Mouse (Mus musculus): Measurements from ENCODE around the gene Cbfa2t3.

The Cbfa2t3 gene

DNA sequence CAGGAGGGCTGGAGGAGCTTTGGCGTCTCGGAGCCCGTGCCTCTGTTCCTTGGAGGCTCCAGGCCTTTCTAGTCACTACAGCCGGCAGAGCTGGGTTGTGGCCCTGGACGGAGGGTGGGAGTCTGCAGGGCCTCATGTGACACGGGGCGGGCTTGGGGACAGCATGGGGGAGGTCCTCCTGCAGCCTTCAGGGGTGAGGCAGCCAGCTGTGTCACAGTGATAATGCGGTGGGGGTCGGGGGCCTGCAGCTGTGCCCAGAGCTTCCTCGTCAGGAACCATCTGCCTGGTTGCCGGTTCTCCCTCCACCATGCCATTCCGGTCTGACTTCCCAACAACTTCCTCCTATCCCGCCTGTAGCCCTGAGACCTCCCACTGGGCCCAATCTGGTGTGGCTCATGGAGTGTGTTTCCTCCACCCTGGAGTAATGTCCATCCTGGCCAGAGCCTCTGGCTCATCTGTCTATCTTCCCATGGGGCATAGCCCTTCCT lies at the start of gene Cbfa2t3:
TSS of gene Cbfa2t3 (minus strand) at position 105 of the 488 bp plus-strand sequence.
- peak; percentile 65 to 70 for DNase-seq (ENCODE audit: low spot score in 2 of 2)

DNA sequence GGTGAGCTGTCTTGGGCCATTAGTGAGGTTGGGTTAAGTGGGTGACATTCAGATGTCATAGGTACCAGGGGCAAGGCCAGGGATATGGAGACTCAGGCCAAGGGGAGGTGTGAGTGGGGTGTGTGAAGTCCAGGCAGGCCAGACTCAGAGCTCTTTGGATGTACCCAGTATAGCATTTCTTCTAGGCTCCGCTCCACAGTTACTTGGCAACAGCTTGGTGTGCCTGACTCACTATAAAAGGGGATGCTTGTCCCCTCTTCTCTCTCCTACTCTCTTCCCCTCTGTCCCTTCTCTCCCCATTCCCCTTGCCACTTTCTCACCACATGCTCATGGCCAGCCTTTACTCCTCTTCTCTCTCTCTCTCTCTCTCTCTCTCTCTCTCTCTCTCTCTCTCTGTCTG lies 48.9 kb upstream of the Cbfa2t3 start:
- no peak for DNase-seq (ENCODE audit: low spot score in 2 of 2)

DNA sequence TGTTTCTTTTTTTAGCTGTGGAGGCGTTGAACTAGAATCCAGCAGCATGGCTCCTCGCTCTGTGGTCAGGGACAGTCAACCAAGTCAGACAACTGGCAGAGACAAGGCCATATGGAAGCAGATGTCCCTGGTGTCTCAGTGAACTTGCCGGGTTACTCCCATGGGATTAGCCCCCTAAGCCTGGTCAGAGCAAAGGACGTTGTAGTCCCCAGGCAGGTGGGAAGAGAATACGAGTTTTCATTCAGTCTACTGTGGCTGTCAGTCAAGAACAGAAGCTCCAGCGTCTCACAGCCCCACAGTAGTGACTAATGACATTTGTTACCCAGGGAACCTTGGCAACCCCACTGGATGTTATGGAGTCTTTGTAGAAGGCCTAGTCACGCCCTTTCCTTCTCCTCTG lies 47.5 kb upstream of the Cbfa2t3 start:
- no peak for DNase-seq (ENCODE audit: low spot score in 2 of 2)

DNA sequence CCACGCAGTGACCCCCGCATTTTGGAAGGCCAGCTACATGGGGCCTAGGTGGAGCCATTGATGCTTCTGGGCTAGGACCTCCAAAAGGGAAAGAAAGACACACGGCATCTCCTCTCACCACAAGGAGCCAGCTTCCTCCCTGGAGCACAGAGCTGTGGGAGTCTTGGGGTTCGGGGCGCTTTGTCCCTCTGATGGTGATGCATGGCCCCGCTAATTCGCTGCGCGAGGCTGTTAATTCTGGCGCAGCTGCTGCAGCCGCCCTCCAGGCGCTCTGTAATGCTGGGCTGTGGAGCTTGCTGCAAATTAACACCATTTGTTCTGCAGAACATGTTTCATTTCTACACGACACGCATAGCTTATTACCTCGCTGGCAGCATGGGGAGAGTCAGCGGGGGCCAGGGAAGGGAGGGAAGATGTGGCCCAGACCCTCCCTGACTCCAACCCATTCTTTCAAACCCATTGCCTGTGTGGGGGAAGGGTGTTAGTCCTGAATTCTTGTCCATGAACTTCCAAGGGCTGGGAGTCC lies 46.9 kb upstream of the Cbfa2t3 start:
- no peak for DNase-seq (ENCODE audit: low spot score in 2 of 2)

DNA sequence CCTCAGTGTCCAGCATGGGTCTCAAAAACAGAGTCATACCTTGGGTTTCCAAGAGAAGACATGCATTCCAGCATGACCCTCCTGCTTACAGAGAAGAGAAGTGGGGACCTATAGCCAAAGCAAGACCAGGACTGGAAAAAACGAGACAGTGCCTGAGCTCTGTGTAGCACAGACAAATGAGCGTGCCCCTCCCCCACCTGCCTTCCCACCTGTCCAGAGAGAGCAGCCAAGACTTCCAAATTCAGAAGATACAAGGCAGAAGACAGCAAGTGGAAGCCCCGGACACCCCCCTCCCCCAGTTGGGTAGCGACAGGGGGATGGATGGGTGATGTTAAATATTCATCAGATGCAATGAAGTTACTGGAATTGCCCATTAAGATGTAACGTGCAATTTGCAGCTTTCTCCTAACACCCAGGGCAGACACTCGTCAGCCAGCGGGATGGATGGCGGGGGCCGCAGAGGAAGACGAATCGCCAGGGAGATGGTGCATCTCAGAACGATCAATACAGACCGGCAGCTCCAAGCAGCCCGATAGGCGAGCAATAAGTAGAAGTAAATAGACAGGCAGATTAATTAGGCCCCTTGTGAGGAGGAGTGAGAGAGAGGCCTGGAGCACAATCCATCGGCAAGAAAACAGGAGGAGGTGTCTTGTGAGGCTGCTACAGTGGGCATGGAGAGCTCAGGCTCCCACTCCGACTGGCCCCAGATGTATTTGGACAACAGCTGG lies 46.3 kb upstream of the Cbfa2t3 start:
- no peak for DNase-seq (ENCODE audit: low spot score in 2 of 2)

DNA sequence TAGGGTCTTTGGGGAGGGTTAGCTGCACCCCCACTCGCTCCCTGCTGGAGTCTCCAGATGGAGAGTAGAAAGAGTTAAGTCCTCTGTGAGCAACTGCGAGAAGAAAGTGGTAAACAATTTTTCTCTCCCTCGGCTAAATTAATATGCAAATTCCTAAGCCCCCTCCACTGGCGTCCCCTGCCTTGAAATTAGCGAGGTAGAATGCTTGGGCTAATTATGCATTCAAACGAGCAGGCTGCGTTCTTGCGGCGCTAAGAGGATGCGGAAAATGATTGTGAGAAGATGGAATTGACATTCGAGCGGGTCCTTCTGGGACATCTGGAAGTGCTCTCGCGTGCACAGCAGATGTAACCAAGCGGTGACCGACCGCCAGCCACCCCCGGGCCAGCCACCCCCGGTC lies 43.6 kb upstream of the Cbfa2t3 start:
- no peak for DNase-seq (ENCODE audit: low spot score in 2 of 2)

DNA sequence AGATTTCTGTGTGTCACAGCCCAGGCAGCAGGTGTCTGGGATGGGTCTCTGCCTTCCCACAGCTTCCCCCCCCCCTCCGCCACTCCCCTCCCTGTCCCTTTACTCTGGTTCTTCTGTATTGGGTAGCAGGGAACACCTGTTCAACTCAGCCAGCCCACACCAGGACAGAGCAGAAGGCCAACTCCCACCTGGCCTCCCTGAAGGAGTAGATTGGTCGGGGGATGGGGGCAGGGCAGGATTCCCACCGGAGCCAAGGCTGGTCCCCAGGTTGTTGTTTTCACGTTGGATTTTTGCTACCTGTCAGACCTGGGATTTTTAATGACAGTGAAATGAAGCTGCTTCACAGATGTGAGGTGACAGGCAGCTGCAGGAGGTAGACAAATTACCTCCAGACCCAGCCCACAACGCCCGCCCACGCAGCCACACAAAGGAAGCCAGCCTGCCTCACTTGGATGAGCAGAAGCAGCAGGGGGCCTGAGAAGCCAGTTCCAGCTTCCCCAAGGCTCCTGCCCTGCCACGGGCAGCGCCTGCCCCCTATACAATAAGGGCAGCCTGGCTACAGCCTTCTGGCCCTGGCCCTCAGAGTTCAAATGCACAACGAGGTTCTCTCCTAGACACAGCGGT lies 40.3 kb upstream of the Cbfa2t3 start:
- peak; percentile 48 to 87 for DNase-seq (ENCODE audit: low spot score in 2 of 2)

DNA sequence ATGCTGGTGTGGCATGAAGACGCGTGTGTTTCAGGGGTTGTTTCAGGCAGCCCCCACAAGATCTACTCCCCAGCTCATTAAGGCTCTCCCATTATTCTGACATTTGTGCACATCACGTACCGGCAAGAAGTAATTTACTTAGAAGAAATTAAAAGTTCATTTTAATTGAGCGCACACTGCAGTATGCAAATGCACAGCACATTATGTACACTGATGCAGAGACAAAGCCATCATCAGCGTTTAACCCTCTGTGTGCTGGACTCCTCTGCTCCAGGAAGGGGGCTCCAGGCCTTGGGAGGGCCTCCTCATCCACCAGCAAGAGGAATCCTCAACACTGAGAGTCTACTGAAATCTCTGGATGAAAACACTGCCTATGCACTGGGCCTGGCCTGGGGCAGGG lies 39.0 kb upstream of the Cbfa2t3 start:
- DNase-seq (ENCODE audit: low spot score in 2 of 2) = no peak

DNA sequence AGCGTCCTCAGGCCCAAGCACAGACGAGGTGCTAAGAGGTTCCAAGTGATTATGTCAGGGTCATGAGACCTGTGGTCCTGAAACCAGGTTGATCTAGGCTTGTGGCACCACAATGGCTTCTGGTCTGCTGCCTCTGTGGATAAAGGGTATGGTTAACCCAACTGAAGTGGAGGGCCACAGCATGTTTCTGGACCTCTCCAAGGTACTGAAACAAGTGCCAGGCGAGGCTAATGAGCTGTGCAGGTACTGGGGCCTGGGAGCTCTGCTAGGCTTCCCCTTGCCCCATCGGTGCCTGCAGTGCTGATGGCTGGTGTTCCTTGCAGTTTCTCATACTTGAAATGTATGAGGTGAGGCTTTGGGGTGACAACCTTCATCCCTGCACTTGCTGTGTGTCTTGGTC lies 38.2 kb upstream of the Cbfa2t3 start:
- peak in 1 of 2 experiments; percentile 57 for DNase-seq (ENCODE audit: low spot score in 2 of 2)

DNA sequence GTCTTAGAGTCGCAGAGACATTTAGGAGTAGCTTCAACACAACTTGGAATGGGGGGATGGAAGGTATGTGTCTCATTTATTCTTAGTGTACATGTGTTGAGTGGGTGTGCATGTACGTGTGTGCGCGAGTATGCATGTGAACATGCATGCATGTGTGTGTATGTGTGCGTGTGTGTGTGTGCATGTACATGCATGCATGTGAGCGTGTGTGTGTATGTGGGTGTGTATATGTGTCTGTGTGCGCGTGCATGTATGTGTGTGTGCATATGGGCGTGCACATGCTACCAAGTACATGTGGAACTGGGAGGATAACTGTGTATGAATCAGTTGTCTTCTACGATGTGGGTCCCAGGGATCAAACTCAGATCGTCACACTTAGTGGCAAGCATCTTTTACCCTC lies 37.7 kb upstream of the Cbfa2t3 start:
- DNase-seq (ENCODE audit: low spot score in 2 of 2) = no peak

DNA sequence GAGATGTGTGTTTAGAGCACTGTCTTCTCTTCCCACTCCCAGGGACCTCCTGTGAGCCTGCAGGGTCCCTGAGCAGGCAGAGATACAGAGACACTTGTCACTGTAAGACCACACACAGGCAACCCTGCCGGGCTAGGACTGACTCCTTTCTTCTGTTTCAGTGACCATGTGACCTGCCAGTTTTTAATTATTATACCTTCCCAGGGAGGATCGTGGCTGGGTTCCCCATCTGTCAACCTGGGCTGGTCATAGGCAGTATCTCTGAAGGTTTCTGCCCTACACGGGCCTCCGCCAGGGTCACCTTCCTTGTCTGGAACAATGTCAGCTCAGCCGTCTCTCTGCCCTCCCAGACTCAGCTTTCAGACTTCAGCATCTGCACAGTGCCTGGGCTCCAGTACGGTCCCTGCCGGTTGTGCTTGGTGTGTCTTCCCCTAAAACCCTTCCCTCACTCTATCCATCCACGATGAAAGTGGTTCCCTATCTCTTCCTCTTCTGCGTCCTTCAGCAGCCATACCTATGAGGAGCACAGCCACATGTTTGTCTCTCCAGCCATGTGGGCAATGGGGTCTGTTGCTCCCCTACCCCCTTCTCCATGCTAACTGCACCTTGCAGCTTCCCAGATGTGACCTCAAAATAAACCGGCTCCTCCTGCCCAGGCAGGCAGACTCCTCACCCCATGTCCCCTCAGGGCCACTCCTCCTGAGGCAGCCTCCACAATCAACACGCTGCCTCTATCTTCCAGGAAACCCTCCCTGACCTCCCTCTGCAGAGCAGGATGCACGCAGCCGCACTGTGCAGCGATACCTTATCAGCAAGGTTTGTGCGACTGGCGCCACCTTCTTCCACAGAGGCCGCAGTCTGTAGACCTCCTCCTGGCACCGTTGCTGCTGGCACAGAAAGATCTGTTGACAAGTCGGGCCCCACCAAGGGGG lies 36.9 kb upstream of the Cbfa2t3 start:
- DNase-seq (ENCODE audit: low spot score in 2 of 2) = no peak

DNA sequence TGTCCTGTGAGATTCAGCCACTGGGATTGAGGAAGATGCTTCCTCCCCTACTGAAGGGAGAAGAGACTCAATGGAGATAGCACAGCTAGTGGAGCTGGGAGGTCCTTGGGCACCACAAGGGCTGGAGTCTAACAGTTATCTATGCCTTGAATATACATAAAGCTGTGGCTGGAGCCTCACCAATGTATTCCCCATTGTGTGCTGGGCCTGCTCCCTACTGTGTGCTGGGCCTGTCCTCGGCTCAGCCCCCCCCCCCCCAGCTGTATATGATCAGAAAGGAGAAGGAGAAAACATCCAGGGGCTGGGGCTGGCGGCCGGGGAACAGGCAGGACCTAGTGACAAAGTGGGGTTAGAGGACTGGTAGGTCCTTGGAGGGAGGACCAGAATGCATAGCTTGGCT lies 36.2 kb upstream of the Cbfa2t3 start:
- DNase-seq (ENCODE audit: low spot score in 2 of 2) = no peak

DNA sequence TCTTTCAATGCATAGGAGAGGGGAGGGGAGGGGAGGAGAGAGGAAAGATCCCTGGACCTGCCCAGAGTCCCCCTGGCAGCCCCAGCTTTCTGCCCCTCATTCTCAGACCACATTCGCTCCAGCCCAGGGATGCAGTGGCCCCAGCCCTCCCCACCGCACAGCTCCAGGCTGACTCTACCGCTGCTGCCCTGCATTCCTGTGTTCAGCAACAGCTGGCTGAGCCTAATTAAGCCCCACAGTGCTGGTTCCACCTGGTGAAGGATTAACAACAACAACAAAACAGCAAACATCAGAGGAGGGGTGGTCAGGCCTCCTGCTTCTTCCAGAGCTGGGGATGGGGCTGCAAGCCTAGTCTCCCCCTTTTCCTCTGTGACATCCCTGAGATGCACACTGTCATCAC lies 29.7 kb upstream of the Cbfa2t3 start:
- DNase-seq (ENCODE audit: low spot score in 2 of 2) = no peak

DNA sequence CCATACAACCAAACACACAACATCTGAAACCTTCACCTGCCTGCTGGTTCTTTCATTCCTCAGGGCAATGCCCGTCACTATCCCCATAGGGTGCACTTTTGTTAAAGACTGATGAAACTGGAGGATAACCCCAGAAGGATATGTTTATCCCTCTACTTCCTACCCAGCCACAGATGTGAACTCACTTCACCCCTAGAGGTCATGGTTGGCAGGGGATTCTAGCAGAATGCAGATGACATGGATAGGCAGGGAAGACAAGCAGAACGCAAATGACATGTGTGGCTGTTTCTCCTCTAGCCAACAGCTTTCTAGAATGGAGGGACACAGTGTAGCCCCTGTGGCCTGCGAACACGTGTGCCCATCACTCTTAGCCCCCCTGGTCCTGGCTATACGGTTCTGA lies 28.5 kb upstream of the Cbfa2t3 start:
- no peak for DNase-seq (ENCODE audit: low spot score in 2 of 2)

DNA sequence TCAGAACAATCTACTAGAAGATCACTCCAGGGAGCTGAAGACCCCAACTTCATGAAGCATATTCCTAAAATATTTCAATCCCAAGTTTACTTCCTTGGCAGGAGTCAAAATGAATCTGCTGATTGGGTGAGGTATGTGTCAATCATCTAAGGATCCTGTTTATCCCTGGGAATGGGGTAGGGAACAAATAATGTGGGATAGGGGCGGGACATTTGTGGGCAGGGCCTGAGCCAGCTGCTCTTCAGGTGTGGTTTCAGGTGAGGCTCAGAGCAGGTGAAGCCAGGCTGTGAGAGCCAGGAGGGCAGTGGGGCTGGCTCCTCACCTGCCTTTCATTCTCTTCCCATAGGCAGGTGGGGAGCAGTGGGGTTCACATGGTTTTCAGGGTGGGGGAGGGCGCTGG lies 27.9 kb upstream of the Cbfa2t3 start:
- no peak for DNase-seq (ENCODE audit: low spot score in 2 of 2)

DNA sequence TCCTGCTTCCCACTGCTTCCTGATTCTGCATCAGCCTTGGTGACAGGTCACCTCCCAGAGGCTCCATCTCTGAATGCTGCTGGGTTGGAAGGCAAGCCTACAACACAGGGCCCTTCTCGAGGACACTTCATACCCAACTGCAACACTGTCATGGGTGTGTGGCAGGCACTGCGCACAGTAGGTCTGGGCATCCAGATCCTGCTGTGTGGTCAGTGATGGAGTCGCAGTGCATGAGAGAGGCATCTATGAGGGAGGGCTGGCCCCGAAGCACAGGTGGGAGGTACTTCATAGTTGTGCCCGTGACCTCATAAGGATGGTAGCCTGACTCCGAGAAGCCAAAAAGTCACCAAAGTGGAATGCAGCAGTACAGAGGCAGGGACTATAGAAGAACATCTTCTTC lies 26.3 kb upstream of the Cbfa2t3 start:
- DNase-seq (ENCODE audit: low spot score in 2 of 2) = no peak

DNA sequence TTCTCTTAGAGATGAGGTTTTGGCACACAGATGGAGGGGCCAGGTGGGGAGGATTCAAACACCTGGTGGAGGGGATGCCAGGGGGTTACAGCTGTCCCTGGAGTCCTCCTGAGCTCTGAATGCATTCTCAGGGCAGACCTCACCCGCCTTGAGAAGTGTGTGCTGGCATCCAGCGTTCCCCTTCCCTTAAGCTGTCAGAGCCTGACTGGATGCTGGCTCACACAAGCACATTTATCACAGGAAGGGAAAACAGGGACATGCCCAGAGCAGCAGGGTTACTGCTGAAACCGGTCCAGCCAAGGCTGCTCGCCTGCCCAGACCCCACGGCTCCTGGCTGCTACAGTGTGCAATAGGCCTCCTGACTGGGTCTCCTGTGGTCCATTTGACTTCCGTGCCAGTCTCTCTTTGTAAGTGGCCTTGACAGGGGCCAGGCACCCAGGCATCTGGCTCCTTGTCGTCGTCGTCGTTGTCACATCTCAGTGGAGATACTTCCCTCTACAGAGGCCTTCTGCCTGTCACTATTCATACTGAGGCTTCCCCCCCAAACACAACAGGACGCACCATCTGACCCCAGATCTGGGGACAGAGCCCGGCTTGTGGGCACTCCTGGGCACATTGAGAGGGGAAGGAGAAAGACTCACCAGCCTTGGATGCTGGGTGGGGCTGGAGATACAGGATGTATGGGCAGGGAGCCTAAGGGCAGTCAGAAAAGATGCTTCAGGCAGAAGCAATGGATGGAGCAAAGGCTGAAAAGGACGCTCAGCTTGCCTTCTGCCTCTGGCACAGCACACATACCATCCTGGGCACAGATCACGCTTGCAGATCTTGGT lies 22.1 kb upstream of the Cbfa2t3 start:
- DNase-seq (ENCODE audit: low spot score in 2 of 2) = peak; percentile 57 to 67

DNA sequence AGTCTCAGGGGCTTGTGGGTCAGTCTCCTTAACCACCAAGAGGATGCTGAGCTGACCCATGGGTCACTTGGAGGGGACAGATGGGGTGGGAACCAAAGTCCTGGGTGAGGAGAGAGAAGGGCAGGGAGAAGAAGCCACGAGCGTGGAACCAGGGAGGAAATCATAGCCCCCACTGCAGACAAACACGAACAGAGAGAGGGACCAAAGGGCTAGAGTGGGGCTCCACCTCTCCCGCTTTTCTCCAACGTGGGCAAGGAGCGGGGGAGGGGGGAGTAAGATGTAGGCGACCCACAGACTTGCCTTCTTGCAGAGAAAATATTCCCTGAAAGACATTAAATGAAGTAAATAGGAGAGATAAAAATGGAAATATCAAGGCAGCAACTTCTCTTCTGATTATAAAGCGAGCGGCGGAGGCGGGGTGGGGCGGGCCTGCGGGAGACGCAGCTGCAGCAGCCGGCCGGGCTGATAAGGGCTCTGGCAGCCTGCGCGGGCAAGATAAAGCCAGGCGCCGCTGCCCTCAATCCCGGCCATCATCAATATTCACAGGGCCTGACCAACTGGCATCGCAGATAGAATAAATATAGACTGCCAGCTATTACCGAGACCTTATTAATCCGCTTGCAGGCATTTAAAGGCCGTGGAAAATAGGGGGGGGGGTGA lies 21.3 kb upstream of the Cbfa2t3 start:
- peak; percentile 87 to 95 for DNase-seq (ENCODE audit: low spot score in 2 of 2)

DNA sequence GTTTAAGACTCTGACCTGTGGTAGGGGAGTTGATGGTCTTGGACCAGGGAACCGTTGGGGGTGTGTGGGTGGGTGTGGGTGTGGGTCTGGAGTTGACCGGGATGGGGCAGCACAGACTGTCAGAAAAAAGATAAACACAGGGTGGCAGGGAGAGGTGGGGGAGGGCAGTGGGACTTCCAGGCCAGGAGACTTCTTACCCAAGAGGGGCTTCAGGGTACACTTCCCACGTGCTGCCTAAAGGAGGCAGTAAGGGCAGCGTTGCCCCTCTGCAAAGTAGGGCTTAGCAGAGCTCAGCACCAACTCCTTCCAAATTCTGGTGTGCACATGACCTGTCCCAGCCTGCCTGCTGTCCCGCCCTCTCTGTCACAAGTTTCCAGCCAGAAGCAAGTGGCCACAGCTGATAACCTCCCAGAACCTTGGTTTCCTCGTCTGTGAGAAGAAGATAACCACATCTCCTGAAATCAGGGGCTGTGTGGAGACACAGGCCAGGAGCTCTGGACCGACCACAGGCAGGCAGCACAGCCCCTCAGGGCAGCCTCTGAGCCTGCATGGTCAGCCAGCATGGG lies 20.7 kb upstream of the Cbfa2t3 start:
- DNase-seq (ENCODE audit: low spot score in 2 of 2) = peak; percentile 74 to 88
